Mouse (Mus musculus): ENCODE results near the gene Nup210. TPM values are rescaled to one million over a fixed set of nuclear protein-coding genes. Genes with fewer than 3 reads are reported as not detected.

Gene Nup210
- polyA plus RNA-seq, 1 experiment from 2014 or later, result 9.5 TPM

GRCm38 (mm10) chr6:91156062-91156461, 39.4 kb upstream of the Nup210 start:
- 24% methylated on average over 4 of the region's 4 CpGs for WGBS
- H3K27ac ChIP-seq, result peak overlapping the region; percentile 87; the same call in 1 of the 2 replicates
- no peak for ATAC-seq (ENCODE audit: insufficient number of reproducible peaks, insufficient read depth, low FRiP score, low TSS enrichment)
- no peaks in the 10 kb centered on the region for H3K27me3 ChIP-seq
- no peaks in the 10 kb centered on the region for H3K9me3 ChIP-seq
- peak overlapping the region; percentile 63 for H3K4me2 ChIP-seq (replicated peaks)
- peaks cover 58% of the 10 kb centered on the region for H3K4me1 ChIP-seq
- H3K4me3 ChIP-seq, result peak overlapping the region; percentile 62
- no peak overlapping the region for H3K9ac ChIP-seq
- 0 out of 2 replicates have a peak, but pooled peaks cover 4% of the 10 kb centered on the region for H3K36me3 ChIP-seq

- Histone ChIP-seq H3K9me3 (no peaks in the 10 kb centered on the region), H3K27ac (no peak overlapping the region), H3K27me3 (no peaks in the 10 kb centered on the region), H3K4me3 (no peak overlapping the region), H3K4me1 (peaks cover 51% of the 10 kb centered on the region), H3K9ac (no peak overlapping the region), H3K4me2 (replicated peaks) (no peak overlapping the region), H3K36me3 (0 out of 2 replicates have a peak, but pooled peaks cover 4% of the 10 kb centered on the region)
- WGBS, result 75% methylated on average over 3 of the region's 3 CpGs
- no peak for ATAC-seq (ENCODE audit: insufficient number of reproducible peaks, insufficient read depth, low FRiP score, low TSS enrichment)
Measured at GRCm38 (mm10) chr6:91155286-91155685, 38.7 kb upstream of the Nup210 start.

GRCm38 (mm10) chr6:91154685-91155084, 38.1 kb upstream of the Nup210 start:
- WGBS, result 51% methylated on average over 4 of the region's 4 CpGs
- Histone ChIP-seq H3K27ac (no peak overlapping the region), H3K27me3 (no peaks in the 10 kb centered on the region), H3K4me3 (no peak overlapping the region), H3K4me2 (replicated peaks) (no peak overlapping the region), H3K4me1 (peaks cover 47% of the 10 kb centered on the region), H3K36me3 (0 out of 2 replicates have a peak, but pooled peaks cover 4% of the 10 kb centered on the region), H3K9me3 (no peaks in the 10 kb centered on the region), H3K9ac (no peak overlapping the region)
- no peak for ATAC-seq (ENCODE audit: insufficient number of reproducible peaks, insufficient read depth, low FRiP score, low TSS enrichment)

- 2% methylated on average over 10 of the region's 10 CpGs for WGBS
- peaks cover 37% of the 10 kb centered on the region for H3K4me1 ChIP-seq
Measured at GRCm38 (mm10) chr6:91153549-91154064, 37.0 kb upstream of the Nup210 start.

GRCm38 (mm10) chr6:91152892-91153548, 36.4 kb upstream of the Nup210 start:
- Histone ChIP-seq H3K27me3 (no peaks in the 10 kb centered on the region), H3K9me3 (no peaks in the 10 kb centered on the region), H3K27ac (peak overlapping the region; percentile 65), H3K4me2 (replicated peaks) (peak overlapping the region; percentile 44; the same call in 1 of the 2 replicates), H3K4me1 (peaks cover 32% of the 10 kb centered on the region), H3K9ac (no peak overlapping the region), H3K36me3 (no peaks in the 10 kb centered on the region), H3K4me3 (no peak overlapping the region)
- no peak for ATAC-seq (ENCODE audit: insufficient number of reproducible peaks, insufficient read depth, low FRiP score, low TSS enrichment)
- 42% methylated on average over 7 of the region's 7 CpGs for WGBS

More at GRCm38 (mm10) chr6:91153549-91154064, 37.0 kb upstream of the Nup210 start:
- peak overlapping the region; percentile 44 for H3K4me2 ChIP-seq (replicated peaks)
- H3K36me3 ChIP-seq, result no peaks in the 10 kb centered on the region
- no peaks in the 10 kb centered on the region for H3K9me3 ChIP-seq
- peak overlapping the region; percentile 65 for H3K27ac ChIP-seq
- no peak overlapping the region for H3K9ac ChIP-seq
- H3K27me3 ChIP-seq, result no peaks in the 10 kb centered on the region
- peak; percentile 35; the same call in 1 of the 2 replicates for ATAC-seq (ENCODE audit: insufficient number of reproducible peaks, insufficient read depth, low FRiP score, low TSS enrichment)
- peak overlapping the region; percentile 19 for H3K4me3 ChIP-seq

- no peak overlapping the region for H3K9ac ChIP-seq
- peaks cover 13% of the 10 kb centered on the region; the same call in 1 of the 2 replicates for H3K4me1 ChIP-seq
- 78% methylated on average over 2 of the region's 2 CpGs for WGBS
- peak overlapping the region; percentile 20; the same call in 1 of the 2 replicates for H3K27ac ChIP-seq
- no peak overlapping the region for H3K4me3 ChIP-seq
- ATAC-seq (ENCODE audit: insufficient number of reproducible peaks, insufficient read depth, low FRiP score, low TSS enrichment), result no peak
- H3K9me3 ChIP-seq, result no peaks in the 10 kb centered on the region
- no peaks in the 10 kb centered on the region for H3K27me3 ChIP-seq
- no peak overlapping the region for H3K4me2 ChIP-seq (replicated peaks)
- H3K36me3 ChIP-seq, result no peaks in the 10 kb centered on the region
Measured at GRCm38 (mm10) chr6:91147152-91147770, 30.6 kb upstream of the Nup210 start.

GRCm38 (mm10) chr6:91146443-91147151, 30.0 kb upstream of the Nup210 start:
- Histone ChIP-seq H3K36me3 (no peaks in the 10 kb centered on the region), H3K4me3 (no peak overlapping the region), H3K27ac (peak overlapping the region; percentile 20; the same call in 1 of the 2 replicates), H3K4me2 (replicated peaks) (no peak overlapping the region), H3K9me3 (no peaks in the 10 kb centered on the region), H3K27me3 (no peaks in the 10 kb centered on the region), H3K9ac (no peak overlapping the region), H3K4me1 (peaks cover 13% of the 10 kb centered on the region; the same call in 1 of the 2 replicates)
- 22% methylated on average over 5 of the region's 5 CpGs for WGBS
- ATAC-seq (ENCODE audit: insufficient number of reproducible peaks, insufficient read depth, low FRiP score, low TSS enrichment), result no peak; the same call in 1 of the 2 replicates

- Histone ChIP-seq H3K4me2 (replicated peaks) (no peak overlapping the region), H3K27ac (0 out of 2 replicates have a peak overlapping the region, but pooled peaks have one; percentile 20), H3K9ac (no peak overlapping the region), H3K9me3 (no peaks in the 10 kb centered on the region), H3K27me3 (no peaks in the 10 kb centered on the region), H3K4me3 (no peak overlapping the region), H3K36me3 (no peaks in the 10 kb centered on the region), H3K4me1 (peaks cover 13% of the 10 kb centered on the region; the same call in 1 of the 2 replicates)
- no peak for ATAC-seq (ENCODE audit: insufficient number of reproducible peaks, insufficient read depth, low FRiP score, low TSS enrichment)
- 76% methylated on average over 5 of the region's 5 CpGs for WGBS
Measured at GRCm38 (mm10) chr6:91145572-91145971, 28.9 kb upstream of the Nup210 start.

- Histone ChIP-seq H3K4me3 (no peak overlapping the region), H3K9me3 (no peaks in the 10 kb centered on the region), H3K36me3 (no peaks in the 10 kb centered on the region), H3K27ac (no peak overlapping the region), H3K27me3 (no peaks in the 10 kb centered on the region), H3K4me1 (peaks cover 13% of the 10 kb centered on the region; the same call in 1 of the 2 replicates), H3K9ac (no peak overlapping the region), H3K4me2 (replicated peaks) (no peak overlapping the region)
- WGBS, result 78% methylated on average over 3 of the region's 3 CpGs
- ATAC-seq (ENCODE audit: insufficient number of reproducible peaks, insufficient read depth, low FRiP score, low TSS enrichment), result no peak
Measured at GRCm38 (mm10) chr6:91145056-91145455, 28.4 kb upstream of the Nup210 start.

GRCm38 (mm10) chr6:91139846-91140245, 23.2 kb upstream of the Nup210 start:
- H3K9ac ChIP-seq, result no peak overlapping the region
- no peak for ATAC-seq (ENCODE audit: insufficient number of reproducible peaks, insufficient read depth, low FRiP score, low TSS enrichment)
- no peak overlapping the region for H3K4me2 ChIP-seq (replicated peaks)
- H3K9me3 ChIP-seq, result no peaks in the 10 kb centered on the region
- H3K4me1 ChIP-seq, result no peaks in the 10 kb centered on the region
- no peaks in the 10 kb centered on the region for H3K27me3 ChIP-seq
- H3K4me3 ChIP-seq, result no peak overlapping the region
- 25% methylated on average over 4 of the region's 4 CpGs for WGBS
- H3K27ac ChIP-seq, result no peak overlapping the region
- H3K36me3 ChIP-seq, result no peaks in the 10 kb centered on the region

- Histone ChIP-seq H3K4me2 (replicated peaks) (no peak overlapping the region), H3K9me3 (no peaks in the 10 kb centered on the region), H3K4me1 (no peaks in the 10 kb centered on the region), H3K27ac (no peak overlapping the region), H3K36me3 (no peaks in the 10 kb centered on the region), H3K4me3 (no peak overlapping the region), H3K27me3 (no peaks in the 10 kb centered on the region), H3K9ac (no peak overlapping the region)
- WGBS, result 83% methylated on average over 10 of the region's 10 CpGs
- ATAC-seq (ENCODE audit: insufficient number of reproducible peaks, insufficient read depth, low FRiP score, low TSS enrichment), result no peak
Measured at GRCm38 (mm10) chr6:91137343-91137956, 20.8 kb upstream of the Nup210 start.

Data from embryonic facial prominence, embryonic 12.5 days (tissue).